Mouse (Mus musculus) left cerebral cortex, postnatal 4 days (tissue): Measurements from ENCODE around the gene Sec11a. TPM values are rescaled to one million over a fixed set of nuclear protein-coding genes. Genes with fewer than 3 reads are reported as not detected.
A peak's percentile ranks its signal among the peaks of the same experiment; 100 is the strongest.
"Not testable (repeated sequence)": the region's sequence is repeated elsewhere in the genome, so short reads cannot be mapped to it uniquely, and the experiment has no call there.

Source experiments
- DNase-seq: peaks from one replicate; pipeline ENCODE4 v3.0.0-alpha.2; 2022
- intact Hi-C: fragments of 180-260 bp; cut with DNase I; formaldehyde crosslinking; loops from one replicate; pipeline ENCODE4 v1.15.1; 2025
- total RNA-seq, 2 experiments: library from RNA; stranded (reverse); gene quantifications; 2 replicates each; pipeline ENCODE4 v1.2.3; 2021

Sec11a gene
- 10 to 100 TPM; 67.7 to 78.6 TPM for total RNA-seq

- intact Hi-C loops: no loop called here
- DNase-seq: peak; percentile 94
Measured at GRCm38 (mm10) chr7:80947445-80948350, at the start of gene Sec11a. Gene Sec11a, minus strand, starts transcription at chr7:80947780.

GRCm38 (mm10) chr7:80995266-80996146 lies 47.9 kb upstream of the Sec11a start:
- DNase-seq: no peak
- intact Hi-C loops: no loop called here

- DNase-seq: no peak
- intact Hi-C loops: no loop called here
Measured at GRCm38 (mm10) chr7:80994663-80995005, 47.1 kb upstream of the Sec11a start.

GRCm38 (mm10) chr7:80993834-80994662 lies 46.5 kb upstream of the Sec11a start:
- intact Hi-C loops: no loop called here
- DNase-seq: peak; percentile 68

GRCm38 (mm10) chr7:80992980-80993833 lies 45.6 kb upstream of the Sec11a start, which contains the start of gene Zfp592:
Gene Zfp592, plus strand, starts transcription at chr7:80993681.
- intact Hi-C loops: no loop called here
- DNase-seq: peak; percentile 85

GRCm38 (mm10) chr7:80992631-80992979 lies 45.0 kb upstream of the Sec11a start:
- DNase-seq: no peak
- intact Hi-C loops: no loop called here

- intact Hi-C loops: no loop called here
- DNase-seq: no peak
Measured at GRCm38 (mm10) chr7:80992063-80992462, 44.5 kb upstream of the Sec11a start.

- intact Hi-C loops: no loop called here
- no peak for DNase-seq
Measured at GRCm38 (mm10) chr7:80991589-80991988, 44.0 kb upstream of the Sec11a start.

- no peak for DNase-seq
- intact Hi-C loops: no loop called here
Measured at GRCm38 (mm10) chr7:80990276-80990675, 42.7 kb upstream of the Sec11a start.

- intact Hi-C loops: no loop called here
- no peak for DNase-seq
Measured at GRCm38 (mm10) chr7:80987805-80988625, 40.4 kb upstream of the Sec11a start.

GRCm38 (mm10) chr7:80986458-80987187 lies 39.0 kb upstream of the Sec11a start:
- intact Hi-C loops: no loop called here
- no peak for DNase-seq

GRCm38 (mm10) chr7:80980566-80980965 lies 33.0 kb upstream of the Sec11a start:
- peak; percentile 42 for DNase-seq
- intact Hi-C loops: no loop called here

GRCm38 (mm10) chr7:80973638-80974015 lies 26.0 kb upstream of the Sec11a start:
- intact Hi-C loops: not testable (repeated sequence)

GRCm38 (mm10) chr7:80972920-80973637 lies 25.5 kb upstream of the Sec11a start:
- DNase-seq, intact Hi-C loops: not testable (repeated sequence)

More at GRCm38 (mm10) chr7:80973638-80974015, 26.0 kb upstream of the Sec11a start:
- DNase-seq: not testable (repeated sequence)

- DNase-seq: no peak
- intact Hi-C loops: no loop called here
Measured at GRCm38 (mm10) chr7:80972082-80972481, 24.5 kb upstream of the Sec11a start.

- intact Hi-C loops: no loop called here
- DNase-seq: no peak
Measured at GRCm38 (mm10) chr7:80971419-80971818, 23.8 kb upstream of the Sec11a start.

- intact Hi-C loops: no loop called here
- DNase-seq: no peak
Measured at GRCm38 (mm10) chr7:80970913-80971312, 23.3 kb upstream of the Sec11a start.

GRCm38 (mm10) chr7:80962799-80963198 lies 15.2 kb upstream of the Sec11a start:
- intact Hi-C loops: no loop called here
- DNase-seq: no peak
